Mouse (Mus musculus): ENCODE data around the gene Kif13a. TPM values are rescaled to one million over a fixed set of nuclear protein-coding genes. Genes with fewer than 3 reads are reported as not detected.

Kif13a gene
- polyA plus RNA-seq, 1 experiment from 2014 or later: 7.2 TPM

- no peak for ATAC-seq
- Histone ChIP-seq H3K36me3 (ENCODE audit: control insufficient read depth, insufficient read depth, low read length) (no peaks in the 10 kb centered on the region), H3K4me1 (ENCODE audit: control insufficient read depth, insufficient read depth, low read length) (no peaks in the 10 kb centered on the region), H3K27ac (ENCODE audit: low read length) (no peak overlapping the region), H3K4me3 (ENCODE audit: low read depth, low read length) (no peak overlapping the region), H3K9me3 (replicated peaks; ENCODE audit: control insufficient read depth, low read length, poor library complexity, severe bottlenecking) (no peaks in the 10 kb centered on the region), H3K27me3 (ENCODE audit: control insufficient read depth, insufficient read depth, low read depth, low read length) (no peaks in the 10 kb centered on the region), H3K4me2 (ENCODE audit: low read length) (no peak overlapping the region), H3K9ac (ENCODE audit: low read depth, low read length) (no peak overlapping the region)
- WGBS: 94% methylated on average over 2 of the region's 2 CpGs
Measured at GRCm38 (mm10) chr13:46859173-46859572, 70.5 kb downstream of the Kif13a start.

DNA sequence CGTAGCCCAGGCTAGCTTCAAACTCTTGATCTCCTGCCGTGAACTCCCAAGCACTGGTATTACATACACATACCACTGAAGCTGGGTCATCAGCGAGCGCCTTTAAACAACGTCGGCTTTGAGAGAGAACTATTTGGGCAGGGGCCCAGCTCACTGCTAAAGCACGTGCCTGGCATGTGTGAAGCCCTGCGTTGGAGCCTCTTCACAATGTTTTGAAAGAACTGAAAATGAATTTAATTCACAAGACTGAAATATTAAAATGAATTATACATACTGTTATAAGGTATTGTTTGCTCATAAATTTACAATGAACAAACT, 70.9 kb downstream of the Kif13a start:
- no peaks in the 10 kb centered on the region for H3K9me3 ChIP-seq (replicated peaks; ENCODE audit: control insufficient read depth, low read length, poor library complexity, severe bottlenecking)
- no peak overlapping the region for H3K4me3 ChIP-seq (ENCODE audit: low read depth, low read length)
- no peak overlapping the region for H3K9ac ChIP-seq (ENCODE audit: low read depth, low read length)
- H3K36me3 ChIP-seq (ENCODE audit: control insufficient read depth, insufficient read depth, low read length): no peaks in the 10 kb centered on the region
- H3K27me3 ChIP-seq (ENCODE audit: control insufficient read depth, insufficient read depth, low read depth, low read length): no peaks in the 10 kb centered on the region
- H3K4me1 ChIP-seq (ENCODE audit: control insufficient read depth, insufficient read depth, low read length): no peaks in the 10 kb centered on the region
- H3K4me2 ChIP-seq (ENCODE audit: low read length): no peak overlapping the region
- WGBS: 74% methylated on average over 8 of the region's 8 CpGs
- ATAC-seq: no peak
- no peak overlapping the region for H3K27ac ChIP-seq (ENCODE audit: low read length)

DNA sequence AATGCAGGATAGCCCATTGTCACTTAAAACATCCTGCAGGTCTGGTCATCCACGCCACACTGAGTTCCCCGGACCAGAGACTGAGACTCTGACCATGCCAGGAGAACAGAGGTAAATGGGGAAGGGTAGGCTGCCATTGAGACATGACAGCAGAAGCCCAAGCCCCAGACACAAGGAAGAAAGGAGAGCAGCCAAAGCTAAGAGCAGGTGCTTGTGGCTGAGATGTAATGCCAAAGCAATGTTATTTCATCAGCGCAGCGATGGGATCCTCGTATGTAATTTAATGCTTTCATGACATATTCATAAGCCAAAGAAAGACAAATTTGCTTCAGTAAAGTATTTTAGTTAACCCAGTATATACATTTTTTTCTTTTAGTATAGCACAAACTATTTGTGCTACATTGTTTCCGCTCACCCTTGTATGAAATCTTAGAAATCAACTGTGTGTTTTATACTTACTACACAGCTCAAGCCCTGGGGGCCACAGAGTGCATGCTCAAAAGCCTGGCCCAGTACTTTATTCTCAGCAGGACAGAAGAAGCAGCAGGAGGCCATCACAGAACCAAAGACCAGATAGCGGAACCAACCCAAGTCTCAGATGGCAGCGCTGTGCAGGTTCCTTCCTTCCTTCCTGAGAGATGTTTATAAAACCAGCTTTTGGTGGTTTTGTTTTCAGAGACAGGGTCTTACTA, 71.4 kb downstream of the Kif13a start:
- H3K36me3 ChIP-seq (ENCODE audit: control insufficient read depth, insufficient read depth, low read length): no peaks in the 10 kb centered on the region

GRCm38 (mm10) chr13:46854456-46854855, 75.2 kb downstream of the Kif13a start:
- Histone ChIP-seq H3K9me3 (replicated peaks; ENCODE audit: control insufficient read depth, low read length, poor library complexity, severe bottlenecking) (no peaks in the 10 kb centered on the region), H3K27ac (ENCODE audit: low read length) (no peak overlapping the region), H3K4me3 (ENCODE audit: low read depth, low read length) (no peak overlapping the region), H3K9ac (ENCODE audit: low read depth, low read length) (no peak overlapping the region), H3K27me3 (ENCODE audit: control insufficient read depth, insufficient read depth, low read depth, low read length) (no peaks in the 10 kb centered on the region), H3K4me1 (ENCODE audit: control insufficient read depth, insufficient read depth, low read length) (no peaks in the 10 kb centered on the region), H3K36me3 (ENCODE audit: control insufficient read depth, insufficient read depth, low read length) (no peaks in the 10 kb centered on the region), H3K4me2 (ENCODE audit: low read length) (no peak overlapping the region)
- no peak for ATAC-seq
- WGBS: 93% methylated on average over 5 of the region's 5 CpGs

More for the DNA sequence above, 71.4 kb downstream of the Kif13a start:
- 87% methylated on average over 8 of the region's 8 CpGs for WGBS
- Histone ChIP-seq H3K27ac (ENCODE audit: low read length) (no peak overlapping the region), H3K4me3 (ENCODE audit: low read depth, low read length) (no peak overlapping the region), H3K9ac (ENCODE audit: low read depth, low read length) (no peak overlapping the region), H3K4me1 (ENCODE audit: control insufficient read depth, insufficient read depth, low read length) (no peaks in the 10 kb centered on the region), H3K9me3 (replicated peaks; ENCODE audit: control insufficient read depth, low read length, poor library complexity, severe bottlenecking) (no peaks in the 10 kb centered on the region), H3K4me2 (ENCODE audit: low read length) (no peak overlapping the region), H3K27me3 (ENCODE audit: control insufficient read depth, insufficient read depth, low read depth, low read length) (no peaks in the 10 kb centered on the region)
- no peak for ATAC-seq

- H3K9ac ChIP-seq (ENCODE audit: low read depth, low read length): no peak overlapping the region
- no peak overlapping the region for H3K4me2 ChIP-seq (ENCODE audit: low read length)
- no peaks in the 10 kb centered on the region for H3K27me3 ChIP-seq (ENCODE audit: control insufficient read depth, insufficient read depth, low read depth, low read length)
- H3K4me3 ChIP-seq (ENCODE audit: low read depth, low read length): no peak overlapping the region
- no peak for ATAC-seq
- no peaks in the 10 kb centered on the region for H3K4me1 ChIP-seq (ENCODE audit: control insufficient read depth, insufficient read depth, low read length)
- 97% methylated on average over 4 of the region's 4 CpGs for WGBS
- H3K36me3 ChIP-seq (ENCODE audit: control insufficient read depth, insufficient read depth, low read length): no peaks in the 10 kb centered on the region
- no peak overlapping the region for H3K27ac ChIP-seq (ENCODE audit: low read length)
- no peaks in the 10 kb centered on the region for H3K9me3 ChIP-seq (replicated peaks; ENCODE audit: control insufficient read depth, low read length, poor library complexity, severe bottlenecking)
Measured at GRCm38 (mm10) chr13:46852470-46852869, 77.2 kb downstream of the Kif13a start.

GRCm38 (mm10) chr13:46845456-46845855, 84.2 kb downstream of the Kif13a start:
- Histone ChIP-seq H3K9ac (ENCODE audit: low read depth, low read length) (no peak overlapping the region), H3K27me3 (ENCODE audit: control insufficient read depth, insufficient read depth, low read depth, low read length) (no peaks in the 10 kb centered on the region), H3K27ac (ENCODE audit: low read length) (no peak overlapping the region), H3K4me1 (ENCODE audit: control insufficient read depth, insufficient read depth, low read length) (peaks cover 2% of the 10 kb centered on the region), H3K4me3 (ENCODE audit: low read depth, low read length) (no peak overlapping the region), H3K9me3 (replicated peaks; ENCODE audit: control insufficient read depth, low read length, poor library complexity, severe bottlenecking) (no peaks in the 10 kb centered on the region), H3K4me2 (ENCODE audit: low read length) (no peak overlapping the region), H3K36me3 (ENCODE audit: control insufficient read depth, insufficient read depth, low read length) (no peaks in the 10 kb centered on the region)
- 88% methylated on average over 9 of the region's 9 CpGs for WGBS
- ATAC-seq: no peak

GRCm38 (mm10) chr13:46844561-46845235, 85.0 kb downstream of the Kif13a start:
- H3K4me3 ChIP-seq (ENCODE audit: low read depth, low read length): no peak overlapping the region

GRCm38 (mm10) chr13:46843646-46844045, 86.0 kb downstream of the Kif13a start:
- no peaks in the 10 kb centered on the region for H3K9me3 ChIP-seq (replicated peaks; ENCODE audit: control insufficient read depth, low read length, poor library complexity, severe bottlenecking)
- 88% methylated on average over 3 of the region's 3 CpGs for WGBS
- ATAC-seq: no peak

More at GRCm38 (mm10) chr13:46844561-46845235, 85.0 kb downstream of the Kif13a start:
- ATAC-seq: no peak
- Histone ChIP-seq H3K9ac (ENCODE audit: low read depth, low read length) (no peak overlapping the region), H3K27ac (ENCODE audit: low read length) (no peak overlapping the region), H3K36me3 (ENCODE audit: control insufficient read depth, insufficient read depth, low read length) (no peaks in the 10 kb centered on the region), H3K4me1 (ENCODE audit: control insufficient read depth, insufficient read depth, low read length) (peaks cover 6% of the 10 kb centered on the region), H3K9me3 (replicated peaks; ENCODE audit: control insufficient read depth, low read length, poor library complexity, severe bottlenecking) (no peaks in the 10 kb centered on the region), H3K4me2 (ENCODE audit: low read length) (no peak overlapping the region), H3K27me3 (ENCODE audit: control insufficient read depth, insufficient read depth, low read depth, low read length) (no peaks in the 10 kb centered on the region)
- WGBS: 85% methylated on average over 12 of the region's 12 CpGs

DNA sequence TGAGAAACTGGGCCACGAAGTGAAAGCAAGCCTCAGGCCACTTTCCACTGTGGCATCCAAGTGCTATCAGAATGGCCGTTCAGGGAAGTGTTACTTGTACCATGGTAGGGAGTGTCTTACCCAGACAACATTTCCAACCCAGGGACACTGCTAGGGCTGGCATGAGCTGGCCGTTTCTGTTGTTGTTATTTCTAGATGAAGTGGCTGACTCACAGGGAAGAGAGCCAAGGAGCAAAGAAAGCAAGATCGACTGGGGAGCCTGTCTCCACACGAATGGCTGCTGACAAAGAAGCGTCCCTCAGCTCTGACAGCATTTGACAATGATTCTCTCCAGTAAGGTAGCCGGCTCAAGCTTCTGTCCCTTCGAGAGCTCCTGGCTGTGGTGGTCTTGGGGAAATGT, 87.5 kb downstream of the Kif13a start:
- WGBS: 73% methylated on average over 8 of the region's 8 CpGs
- Histone ChIP-seq H3K9me3 (replicated peaks; ENCODE audit: control insufficient read depth, low read length, poor library complexity, severe bottlenecking) (no peaks in the 10 kb centered on the region), H3K27me3 (ENCODE audit: control insufficient read depth, insufficient read depth, low read depth, low read length) (no peaks in the 10 kb centered on the region), H3K9ac (ENCODE audit: low read depth, low read length) (no peak overlapping the region), H3K4me1 (ENCODE audit: control insufficient read depth, insufficient read depth, low read length) (peaks cover 7% of the 10 kb centered on the region), H3K27ac (ENCODE audit: low read length) (no peak overlapping the region), H3K4me2 (ENCODE audit: low read length) (no peak overlapping the region), H3K4me3 (ENCODE audit: low read depth, low read length) (no peak overlapping the region), H3K36me3 (ENCODE audit: control insufficient read depth, insufficient read depth, low read length) (no peaks in the 10 kb centered on the region)
- ATAC-seq: no peak

More at GRCm38 (mm10) chr13:46843646-46844045, 86.0 kb downstream of the Kif13a start:
- Histone ChIP-seq H3K9ac (ENCODE audit: low read depth, low read length) (no peak overlapping the region), H3K27ac (ENCODE audit: low read length) (no peak overlapping the region), H3K36me3 (ENCODE audit: control insufficient read depth, insufficient read depth, low read length) (no peaks in the 10 kb centered on the region), H3K4me1 (ENCODE audit: control insufficient read depth, insufficient read depth, low read length) (peaks cover 7% of the 10 kb centered on the region), H3K4me2 (ENCODE audit: low read length) (no peak overlapping the region), H3K4me3 (ENCODE audit: low read depth, low read length) (no peak overlapping the region), H3K27me3 (ENCODE audit: control insufficient read depth, insufficient read depth, low read depth, low read length) (no peaks in the 10 kb centered on the region)
